Mouse (Mus musculus) lung, embryonic 16.5 days (tissue): ENCODE measurements around the gene Elf4. TPM values are rescaled to one million over a fixed set of nuclear protein-coding genes. Genes with fewer than 3 reads are reported as not detected.

Source experiments
- ATAC-seq: fragments of 200-750 bp; cut with Nextera tagmentation; 2 replicates; pipeline ENCODE4 v1.8.0; 2017; ENCODE audit warnings: low read depth, mild to moderate bottlenecking, moderate library complexity
- H3K27ac ChIP-seq: fragments of 300-500 bp; sonication (generic); 2 replicates; pipeline ENCODE4 v1.5.1; 2014; ENCODE audit warnings: mild to moderate bottlenecking, control low read depth, low read length
- H3K27me3 ChIP-seq: fragments of 300-500 bp; sonication (generic); 2 replicates; pipeline ENCODE4 v1.6.1; 2014; ENCODE audit warnings: low read depth, low read length, mixed read lengths; ENCODE audit not compliant: control insufficient read depth, insufficient read depth
- H3K36me3 ChIP-seq: fragments of 300-500 bp; sonication (generic); 2 replicates; pipeline ENCODE4 v1.6.1; 2014; ENCODE audit warnings: low read length; ENCODE audit not compliant: control insufficient read depth, insufficient read depth
- H3K4me1 ChIP-seq: fragments of 300-500 bp; sonication (generic); replicated peaks from 2 replicates; pipeline ENCODE4 v1.6.1; 2014; ENCODE audit warnings: low read length, mixed read lengths; ENCODE audit not compliant: control insufficient read depth, insufficient read depth
- H3K4me2 ChIP-seq: fragments of 300-500 bp; sonication (generic); 2 replicates; pipeline ENCODE4 v1.6.1; 2014; ENCODE audit warnings: low read depth, low read length, control low read depth
- H3K4me3 ChIP-seq: fragments of 300-500 bp; sonication (generic); 2 replicates; pipeline ENCODE4 v1.5.1; 2014; ENCODE audit warnings: mild to moderate bottlenecking, low read length, control low read depth
- H3K9ac ChIP-seq: fragments of 300-500 bp; sonication (generic); 2 replicates; pipeline ENCODE4 v1.6.1; 2014; ENCODE audit warnings: low read length, control low read depth
- H3K9me3 ChIP-seq: fragments of 300-500 bp; sonication (generic); 2 replicates; pipeline ENCODE4 v1.6.1; 2016; ENCODE audit warnings: low read length; ENCODE audit not compliant: control insufficient read depth
- WGBS: fragments of 180-500 bp; shearing (Covaris S2); extraction: QIAGEN DNeasy Blood & Tissue Kit; methylation state at CpG from one replicate; pipeline ENCODE4 v1.1.7; 2014; 5-methylcytosine and 5-hydroxymethylcytosine counted together
- polyA plus RNA-seq: library from polyadenylated mRNA; unstranded; fragments of >200 nt; fragmentation: Nextera tagmentation; extraction: Ambion mirVana; gene quantifications from 2 replicates; pipeline ENCODE4 v1.2.1, GENCODE M21; 2015

The Elf4 gene
- polyA plus RNA-seq = 5.4 and 5.5 TPM in 2 replicates

DNA sequence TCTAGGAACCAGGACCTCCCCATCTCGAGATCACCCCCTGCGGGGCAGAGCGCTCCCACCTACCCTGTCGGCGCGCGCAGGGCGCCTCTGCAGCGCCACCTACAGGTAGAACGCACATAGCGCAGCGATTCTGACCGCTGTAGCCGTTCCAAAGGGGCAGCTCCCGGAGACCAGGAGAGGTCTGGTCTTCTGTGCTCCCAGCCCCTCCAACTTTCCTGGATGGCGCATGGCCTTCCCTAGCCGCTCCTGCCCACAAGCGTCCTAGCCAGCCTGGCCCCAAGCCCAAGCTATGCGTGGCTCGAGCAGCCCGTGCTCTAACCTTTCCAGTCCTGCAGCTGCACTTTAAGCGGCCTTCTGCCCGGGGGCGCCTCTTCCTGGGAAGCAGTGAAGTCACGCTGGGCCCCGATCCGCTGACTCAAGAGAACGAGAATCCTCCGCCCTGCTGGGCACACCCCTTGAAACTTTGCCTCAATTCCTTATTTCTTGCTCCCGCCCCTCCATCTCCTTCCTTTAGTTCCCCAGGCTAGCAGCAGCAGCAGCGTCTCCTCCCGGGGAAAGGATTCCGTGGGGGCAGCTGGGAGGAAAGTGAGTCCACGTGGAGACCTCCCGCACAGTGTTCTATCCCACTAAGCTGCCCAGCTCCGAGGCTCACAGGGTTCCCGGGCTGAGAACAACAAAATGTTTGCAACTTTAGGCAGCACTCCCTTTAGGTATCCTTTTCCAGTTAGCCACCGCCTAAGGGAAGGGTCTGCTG lies at the start of gene Elf4:
Gene Elf4, minus strand, starts transcription at position 379 of the 754 bp plus-strand sequence.
- peak within 1 kb of the TSS; percentile 47 for H3K4me3 ChIP-seq
- 16% methylated on average over 38 of the region's 38 CpGs for WGBS
- H3K27me3 ChIP-seq = no peaks in the 10 kb centered on the region; the same call in 1 of the 2 replicates
- no peaks in the 10 kb centered on the region for H3K4me1 ChIP-seq
- peak within 1 kb of the TSS; percentile 67 for H3K9ac ChIP-seq
- peak within 1 kb of the TSS; percentile 66 for H3K4me2 ChIP-seq
- ATAC-seq = peak; percentile 91
- H3K36me3 ChIP-seq = no peaks in the 10 kb centered on the region
- no peak within 1 kb of the TSS for H3K27ac ChIP-seq
- no peaks in the 10 kb centered on the region for H3K9me3 ChIP-seq

DNA sequence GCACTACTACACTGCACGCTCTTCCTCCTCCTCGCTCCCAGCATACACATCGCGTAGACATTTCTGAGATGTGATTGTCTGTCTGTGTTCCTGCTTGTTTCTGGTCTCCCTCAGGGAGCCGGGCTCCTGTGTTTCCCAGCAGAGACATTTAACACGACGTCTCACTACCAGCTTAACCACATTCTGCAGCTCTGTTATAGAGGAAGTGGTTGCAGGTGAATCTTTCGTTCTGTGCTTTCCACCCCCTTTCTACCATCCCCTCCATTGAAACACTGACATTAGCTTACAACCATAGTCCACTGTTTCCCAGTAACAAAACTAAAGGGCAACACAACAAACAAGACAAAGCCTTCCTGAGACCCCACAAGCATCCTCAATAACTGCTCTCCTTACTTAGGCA lies 30.8 kb upstream of the Elf4 start:
- H3K4me2 ChIP-seq = no peak overlapping the region
- H3K27me3 ChIP-seq = no peaks in the 10 kb centered on the region
- peaks cover 6% of the 10 kb centered on the region for H3K36me3 ChIP-seq
- no peaks in the 10 kb centered on the region for H3K9me3 ChIP-seq
- no peak overlapping the region for H3K9ac ChIP-seq
- H3K4me1 ChIP-seq = no peaks in the 10 kb centered on the region
- no peak for ATAC-seq
- H3K4me3 ChIP-seq = no peak overlapping the region
- no peak overlapping the region for H3K27ac ChIP-seq
- 92% methylated on average over 8 of the region's 8 CpGs for WGBS

DNA sequence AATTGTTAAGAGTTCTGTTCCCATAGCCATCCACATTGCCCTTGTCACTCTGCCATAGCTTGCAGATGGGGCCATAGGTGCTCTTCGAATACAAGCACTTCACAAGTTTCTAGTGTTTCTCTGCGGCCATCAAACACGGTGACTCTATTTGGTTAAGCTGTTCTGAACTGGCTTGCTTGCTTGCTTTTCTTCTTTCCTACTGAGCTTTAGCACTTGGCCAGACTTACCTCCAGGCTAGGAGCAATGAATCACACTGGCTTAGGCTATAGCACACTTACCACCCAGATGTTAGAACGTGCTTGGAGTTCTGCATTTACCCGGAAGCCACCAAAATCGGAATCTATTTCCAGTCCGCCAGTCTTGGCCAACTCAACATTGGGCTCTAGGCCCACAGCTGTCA lies 18.8 kb upstream of the Elf4 start:
- Histone ChIP-seq H3K4me1 (no peaks in the 10 kb centered on the region), H3K9me3 (no peaks in the 10 kb centered on the region), H3K4me3 (no peak overlapping the region), H3K27ac (no peak overlapping the region), H3K9ac (no peak overlapping the region), H3K4me2 (no peak overlapping the region), H3K36me3 (no peaks in the 10 kb centered on the region; the same call in 1 of the 2 replicates), H3K27me3 (no peaks in the 10 kb centered on the region)
- WGBS = 72% methylated on average over 7 of the region's 7 CpGs
- ATAC-seq = peak; percentile 66

DNA sequence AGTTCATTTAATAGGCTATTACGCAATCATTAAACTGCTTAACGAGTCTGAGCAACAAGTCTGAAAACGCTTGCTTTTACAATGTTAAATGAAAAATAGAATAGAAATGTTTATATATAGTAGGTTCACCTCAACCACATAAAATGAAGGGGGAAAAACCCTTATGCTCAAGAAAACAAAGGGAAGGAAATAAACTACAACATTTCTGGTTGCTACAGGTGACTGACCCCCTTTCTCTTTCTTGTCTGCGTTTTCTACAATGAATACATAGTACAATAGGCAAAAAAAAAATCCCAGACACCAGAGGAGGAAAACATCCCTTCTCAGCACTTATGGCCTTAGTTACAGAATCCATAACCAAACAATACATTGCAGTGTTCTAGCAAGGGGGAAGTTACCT lies 18.2 kb upstream of the Elf4 start:
- no peak for ATAC-seq

DNA sequence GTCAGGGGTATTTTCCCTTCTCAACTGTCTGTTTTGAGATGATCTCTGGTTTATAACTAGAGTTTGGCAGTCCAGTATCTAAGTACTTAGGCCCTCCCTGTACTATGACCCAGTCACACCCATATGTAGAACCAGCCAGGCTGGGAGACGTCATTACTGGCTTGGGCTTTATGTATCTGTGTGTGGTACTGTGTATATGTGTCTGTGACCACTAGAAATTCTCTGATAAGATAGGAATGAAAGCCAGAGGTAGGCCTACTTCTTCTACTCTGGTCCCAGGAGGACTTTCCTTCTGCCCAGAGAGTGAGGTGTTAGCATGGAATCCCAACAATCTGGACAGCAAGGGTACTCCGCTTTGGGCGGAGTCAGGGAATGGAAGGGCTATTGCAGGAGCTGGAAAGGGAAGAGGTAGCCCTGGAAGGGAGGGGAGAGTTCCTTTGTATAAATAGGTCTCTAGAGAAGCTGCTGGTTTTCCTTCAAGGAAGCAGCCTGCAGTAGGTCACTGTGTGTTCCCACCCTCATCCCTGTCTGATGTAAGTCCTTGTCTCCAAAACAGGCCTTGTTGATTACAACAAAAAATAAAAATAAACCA lies 4.5 kb upstream of the Elf4 start:
- H3K4me2 ChIP-seq = no peak overlapping the region
- H3K36me3 ChIP-seq = no peaks in the 10 kb centered on the region
- H3K4me3 ChIP-seq = no peak overlapping the region
- ATAC-seq = no peak
- no peaks in the 10 kb centered on the region for H3K4me1 ChIP-seq
- no peak overlapping the region for H3K9ac ChIP-seq
- H3K9me3 ChIP-seq = no peaks in the 10 kb centered on the region
- H3K27me3 ChIP-seq = no peaks in the 10 kb centered on the region
- WGBS = 44% methylated on average over 3 of the region's 3 CpGs
- H3K27ac ChIP-seq = no peak overlapping the region

More for the DNA sequence above, 18.2 kb upstream of the Elf4 start:
- H3K9ac ChIP-seq = no peak overlapping the region
- H3K27ac ChIP-seq = no peak overlapping the region
- H3K4me3 ChIP-seq = no peak overlapping the region
- no peaks in the 10 kb centered on the region for H3K27me3 ChIP-seq
- 49% methylated on average over 4 of the region's 4 CpGs for WGBS
- no peak overlapping the region for H3K4me2 ChIP-seq
- H3K9me3 ChIP-seq = no peaks in the 10 kb centered on the region
- H3K4me1 ChIP-seq = no peaks in the 10 kb centered on the region
- no peaks in the 10 kb centered on the region; the same call in 1 of the 2 replicates for H3K36me3 ChIP-seq

DNA sequence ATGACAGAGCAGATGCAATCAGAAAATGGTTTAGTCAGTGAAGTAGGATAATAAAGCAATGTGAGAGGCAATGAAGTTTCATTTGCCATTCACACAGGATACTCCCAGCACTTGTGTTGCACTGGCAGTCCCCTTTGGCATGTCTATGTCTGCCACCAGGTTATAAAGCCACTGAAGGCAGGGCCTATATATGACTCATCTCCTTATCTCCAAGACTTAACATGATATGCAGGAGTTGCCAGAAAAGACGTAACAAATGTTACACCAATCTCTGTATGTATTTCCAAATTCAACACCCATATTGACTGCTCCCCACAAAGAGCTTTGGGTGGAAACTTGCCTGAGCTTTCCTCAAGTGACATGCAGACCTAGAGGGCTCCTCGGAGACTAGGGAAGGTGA lies 3.2 kb upstream of the Elf4 start:
- no peaks in the 10 kb centered on the region for H3K27me3 ChIP-seq
- H3K36me3 ChIP-seq = no peaks in the 10 kb centered on the region
- ATAC-seq = no peak
- WGBS = 71% methylated on average over 2 of the region's 2 CpGs
- no peak overlapping the region for H3K4me2 ChIP-seq
- H3K9me3 ChIP-seq = no peaks in the 10 kb centered on the region
- H3K9ac ChIP-seq = no peak overlapping the region
- no peaks in the 10 kb centered on the region for H3K4me1 ChIP-seq
- no peak overlapping the region for H3K4me3 ChIP-seq
- no peak overlapping the region for H3K27ac ChIP-seq

DNA sequence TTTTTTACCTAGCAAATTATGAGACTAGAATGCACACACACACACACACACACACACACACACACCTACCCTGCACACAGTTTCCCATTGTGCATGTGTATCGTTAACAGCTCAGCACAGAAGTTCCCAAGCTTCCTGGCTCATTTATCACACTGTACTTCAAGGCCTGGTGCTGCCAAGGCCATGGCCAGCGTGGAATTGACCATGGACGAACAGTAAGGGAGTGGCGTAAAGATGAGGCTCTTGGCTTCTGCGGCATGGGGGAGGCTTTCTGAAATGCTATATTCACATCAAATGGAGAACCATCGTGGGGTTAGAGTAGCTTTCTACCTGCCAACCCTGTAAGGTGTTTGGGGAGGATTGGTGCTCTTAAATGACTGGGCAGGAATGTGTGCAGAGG lies 1.5 kb upstream of the Elf4 start:
- H3K4me3 ChIP-seq = no peak overlapping the region
- no peak overlapping the region for H3K27ac ChIP-seq
- WGBS = 80% methylated on average over 6 of the region's 6 CpGs
- no peaks in the 10 kb centered on the region for H3K4me1 ChIP-seq
- H3K9ac ChIP-seq = no peak overlapping the region
- no peaks in the 10 kb centered on the region for H3K36me3 ChIP-seq
- no peaks in the 10 kb centered on the region for H3K9me3 ChIP-seq
- no peak overlapping the region for H3K4me2 ChIP-seq
- no peak for ATAC-seq
- H3K27me3 ChIP-seq = no peaks in the 10 kb centered on the region; the same call in 1 of the 2 replicates

DNA sequence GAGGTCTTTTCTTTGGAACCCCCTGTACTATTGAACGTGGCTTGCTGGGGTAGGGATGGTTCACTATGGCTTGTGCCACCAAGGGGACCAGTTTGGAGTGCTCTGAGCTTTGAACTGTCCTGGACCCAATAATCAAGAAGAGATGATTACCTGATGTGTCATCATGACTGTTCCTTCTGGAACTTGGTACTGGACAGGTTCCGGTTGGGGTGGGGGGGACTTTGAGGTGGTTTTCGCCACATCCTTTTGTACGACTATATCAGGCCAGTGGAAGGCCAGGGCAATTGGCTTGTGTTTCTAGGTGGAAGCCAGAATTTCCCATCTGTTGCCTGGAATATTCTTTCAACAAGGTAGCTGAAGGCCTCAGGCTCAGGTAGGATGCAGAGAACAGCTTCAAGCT lies 704 bp upstream of the Elf4 start:
- no peak overlapping the region for H3K27ac ChIP-seq
- no peaks in the 10 kb centered on the region for H3K36me3 ChIP-seq
- H3K9me3 ChIP-seq = no peaks in the 10 kb centered on the region
- H3K4me2 ChIP-seq = no peak overlapping the region
- H3K4me1 ChIP-seq = no peaks in the 10 kb centered on the region
- ATAC-seq = no peak
- H3K9ac ChIP-seq = no peak overlapping the region
- 89% methylated on average over 4 of the region's 4 CpGs for WGBS
- no peaks in the 10 kb centered on the region; the same call in 1 of the 2 replicates for H3K27me3 ChIP-seq
- H3K4me3 ChIP-seq = no peak overlapping the region

DNA sequence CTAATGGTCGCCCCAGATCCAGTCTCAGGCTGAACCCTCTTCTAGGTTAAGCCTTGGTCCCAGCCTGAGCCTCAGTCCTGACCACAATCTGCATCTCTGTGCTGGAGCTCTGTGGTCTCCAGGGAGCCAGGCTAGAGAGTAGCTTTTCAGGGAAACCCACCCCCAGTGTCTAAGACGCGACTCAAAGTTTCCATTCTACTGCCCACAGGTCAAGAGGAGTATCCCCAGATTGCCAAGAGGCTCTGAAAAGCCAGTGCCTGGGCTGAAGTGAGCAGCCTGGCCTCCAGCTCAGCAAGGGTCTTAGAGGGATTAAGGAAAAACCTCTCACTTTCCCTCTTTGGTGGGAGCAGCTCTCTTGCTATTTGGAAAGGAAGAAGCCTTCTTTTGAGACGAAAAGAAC lies 635 bp downstream of the Elf4 start:
- H3K9me3 ChIP-seq = no peaks in the 10 kb centered on the region
- peak overlapping the region; percentile 66 for H3K4me2 ChIP-seq
- no peaks in the 10 kb centered on the region for H3K4me1 ChIP-seq
- H3K36me3 ChIP-seq = no peaks in the 10 kb centered on the region
- 27% methylated on average over 4 of the region's 4 CpGs for whole genome bisulfite sequencing
- ATAC-seq = peak; percentile 16
- no peak overlapping the region for H3K9ac ChIP-seq
- H3K27me3 ChIP-seq = no peaks in the 10 kb centered on the region; the same call in 1 of the 2 replicates
- no peak overlapping the region for H3K27ac ChIP-seq
- peak overlapping the region; percentile 47 for H3K4me3 ChIP-seq
